Mouse (Mus musculus): ENCODE measurements around the gene Snx32.
"Not testable (repeated sequence)": the region's sequence is repeated elsewhere in the genome, so short reads cannot be mapped to it uniquely, and the experiment has no call there.

Gene Snx32

DNA sequence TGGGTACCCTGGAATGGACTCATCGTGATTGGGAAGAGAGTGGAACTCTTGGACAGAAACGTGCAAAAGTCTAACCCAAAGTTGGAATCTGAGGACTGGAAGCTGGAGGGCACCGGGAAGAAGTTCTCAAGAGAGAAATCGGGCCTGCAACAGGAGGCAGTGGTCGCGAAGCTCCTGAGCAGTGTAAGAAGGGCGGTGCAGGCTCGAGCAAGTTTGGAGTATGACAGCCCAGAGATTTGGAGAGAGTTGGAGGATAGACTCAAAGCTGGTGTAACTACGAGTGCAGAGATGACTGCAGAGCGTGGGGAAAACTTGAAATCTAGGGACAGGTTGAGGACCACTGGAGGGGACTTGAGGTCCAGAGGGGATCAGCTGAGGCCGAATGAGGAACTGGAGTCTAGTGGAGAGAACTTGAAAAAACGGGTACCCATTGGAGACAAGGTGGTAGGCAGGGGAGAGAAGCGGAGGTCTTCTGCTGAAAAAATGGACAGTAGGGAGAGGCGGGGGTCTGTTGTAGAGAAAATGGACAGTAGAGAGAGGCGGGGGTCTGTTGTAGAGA is 815 bp upstream of the Snx32 start:
- no peak for DNase-seq

DNA sequence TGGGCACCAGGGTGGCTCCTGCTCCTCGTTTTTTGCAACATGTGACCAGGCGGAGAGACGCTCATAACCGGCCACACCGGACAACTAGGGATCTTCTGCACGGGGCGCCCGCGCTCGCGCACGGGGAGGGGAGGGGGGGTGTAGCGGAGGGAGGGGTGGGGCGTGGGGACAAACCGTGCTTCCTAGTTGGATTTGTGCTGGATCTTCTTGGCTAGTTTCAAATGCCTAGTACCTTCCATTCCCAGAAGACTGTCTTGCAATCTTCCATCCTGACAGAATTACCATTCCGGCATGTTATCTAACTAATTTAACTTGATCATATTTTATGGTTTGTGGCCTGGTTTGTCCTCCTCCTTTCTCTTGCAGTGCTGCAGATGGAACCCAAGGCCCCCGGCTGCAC is 6.7 kb downstream of the Snx32 start, which contains the start of gene 1700020D05Rik:
Gene 1700020D05Rik (minus strand): TSS at position 101 of the 400 bp plus-strand sequence.
- no peak for DNase-seq

DNA sequence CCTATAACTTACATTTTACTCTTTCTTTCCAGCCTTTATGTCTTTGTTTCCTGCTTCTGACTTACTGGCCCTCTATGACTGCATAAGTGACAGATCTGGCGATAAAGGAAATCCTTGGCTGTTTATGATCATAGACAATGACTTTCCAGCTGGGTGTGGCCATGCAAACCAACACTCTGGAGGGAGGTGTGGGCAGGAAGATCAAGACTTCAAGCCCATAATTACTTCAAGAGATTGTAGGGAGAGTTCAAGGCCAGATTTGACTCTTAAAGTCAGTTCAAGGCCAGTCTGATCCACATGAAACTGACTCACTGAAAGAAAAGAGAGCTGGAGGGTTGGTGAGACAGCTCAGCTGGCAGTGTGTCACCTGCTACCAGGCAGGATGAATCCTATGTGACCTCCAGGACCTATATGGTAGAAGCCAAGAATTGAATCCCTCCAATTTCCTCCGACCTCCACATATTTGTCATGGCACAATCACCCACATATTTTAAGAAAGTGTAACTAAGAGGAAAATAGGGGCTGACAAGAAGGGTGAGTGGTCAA is 9.9 kb downstream of the Snx32 start:
- no peak for DNase-seq

DNA sequence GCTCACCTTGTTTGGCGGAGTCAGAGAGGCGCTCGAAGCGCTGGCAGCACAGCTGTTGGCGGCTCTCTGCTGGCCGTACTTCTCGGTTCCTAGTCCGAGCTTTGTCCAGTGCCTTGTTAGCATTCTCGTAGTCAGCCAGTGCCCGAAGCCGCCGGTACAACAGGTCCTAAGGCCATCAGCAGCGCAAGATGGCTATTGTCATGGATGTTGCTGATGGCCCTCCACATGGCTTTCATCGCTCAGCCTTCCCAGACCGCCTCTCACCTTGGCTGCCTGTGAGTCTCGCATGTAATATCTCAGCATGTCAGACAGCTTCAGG is 14.3 kb downstream of the Snx32 start:
- no peak for DNase-seq

DNA sequence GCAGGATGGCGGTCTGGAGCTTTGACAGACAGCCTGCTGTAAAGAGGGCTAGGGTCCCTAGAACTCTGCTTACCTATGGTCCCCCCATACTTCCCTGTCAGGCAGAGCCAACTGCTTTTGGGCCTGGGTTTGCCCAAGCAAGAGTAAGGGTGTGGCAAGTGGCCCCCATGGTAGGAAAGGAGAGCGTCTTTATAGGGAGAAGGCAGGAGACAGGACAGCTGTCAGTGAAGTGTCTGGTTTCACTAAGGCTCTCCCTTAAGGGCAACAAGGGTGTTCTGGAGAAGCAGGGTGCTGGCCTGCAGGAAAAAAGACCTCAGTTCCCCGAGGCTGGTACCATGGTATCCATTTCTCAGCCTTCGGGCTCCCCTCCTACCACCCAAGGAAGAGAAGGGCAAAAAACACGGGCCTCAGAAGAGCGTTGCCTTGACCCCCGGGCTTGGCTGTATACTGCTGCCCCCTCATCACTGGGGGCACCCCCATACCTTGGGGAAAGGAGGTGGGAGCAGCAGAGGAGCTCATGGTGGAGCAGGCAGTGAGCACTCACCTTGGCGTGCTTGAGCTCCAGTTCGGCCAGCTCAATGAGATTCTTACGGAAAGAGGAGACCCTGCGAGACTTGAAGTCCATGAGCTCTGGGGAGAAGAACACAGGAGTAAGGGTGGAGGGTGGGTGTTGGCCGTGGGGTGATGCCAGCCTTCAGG is 14.8 kb downstream of the Snx32 start:
- no peak for DNase-seq

DNA sequence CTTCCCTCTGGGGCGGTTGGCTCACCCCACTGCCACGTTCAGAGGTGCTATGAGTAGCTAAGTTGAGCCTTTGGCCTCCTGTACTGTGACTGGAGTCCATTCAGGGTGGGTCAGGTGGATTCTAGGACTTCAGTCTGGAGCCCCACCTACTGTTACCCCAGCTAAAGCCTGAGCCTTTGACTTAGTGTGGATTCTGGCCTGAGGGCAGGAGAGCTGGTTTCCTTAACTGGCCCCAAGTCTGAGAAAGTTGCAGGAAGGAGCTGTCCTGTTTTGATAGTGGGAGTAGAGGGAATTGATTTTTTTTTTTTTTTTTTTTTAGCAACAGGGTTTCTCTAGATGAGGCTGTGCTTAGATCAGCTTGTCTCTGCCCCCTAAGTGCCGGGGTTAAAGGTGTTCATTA is 16.0 kb downstream of the Snx32 start:
- no peak for DNase-seq

DNA sequence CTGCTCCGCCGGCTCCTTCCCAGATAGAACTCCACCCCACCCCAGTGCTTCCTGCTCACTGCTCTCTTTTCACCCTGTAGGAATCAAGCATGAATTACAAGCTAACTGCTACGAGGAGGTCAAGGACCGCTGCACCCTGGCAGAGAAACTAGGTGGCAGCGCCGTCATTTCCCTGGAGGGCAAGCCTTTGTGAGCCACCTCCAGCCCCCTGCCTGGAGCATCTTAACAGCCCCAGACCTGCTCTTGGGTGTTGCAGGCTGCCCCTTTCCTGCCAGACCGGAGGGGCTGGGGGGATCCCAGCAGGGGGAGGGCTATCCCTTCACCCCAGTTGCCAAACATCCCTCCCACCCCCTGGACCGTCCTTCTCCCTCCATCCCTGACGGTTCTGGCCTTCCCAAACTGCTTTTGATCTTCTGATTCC is 17.0 kb downstream of the Snx32 start:
- not testable (repeated sequence) for DNase-seq

DNA sequence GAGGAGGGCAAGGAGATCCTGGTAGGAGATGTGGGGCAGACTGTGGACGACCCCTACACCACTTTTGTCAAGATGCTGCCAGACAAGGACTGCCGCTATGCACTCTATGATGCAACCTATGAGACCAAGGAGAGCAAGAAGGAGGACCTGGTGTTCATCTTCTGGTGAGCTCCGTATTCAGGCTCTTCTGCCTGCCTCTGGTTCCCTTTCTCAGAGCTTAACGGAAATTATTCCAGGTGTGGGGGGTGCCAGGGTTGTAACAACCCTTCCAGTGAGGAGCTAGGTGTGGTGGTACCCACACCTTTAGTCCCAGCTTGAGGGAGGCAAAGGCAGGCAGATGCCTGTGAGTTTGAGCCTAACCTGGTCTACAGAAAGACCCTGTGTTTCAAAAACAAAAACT is 17.7 kb downstream of the Snx32 start:
- DNase-seq: no peak

DNA sequence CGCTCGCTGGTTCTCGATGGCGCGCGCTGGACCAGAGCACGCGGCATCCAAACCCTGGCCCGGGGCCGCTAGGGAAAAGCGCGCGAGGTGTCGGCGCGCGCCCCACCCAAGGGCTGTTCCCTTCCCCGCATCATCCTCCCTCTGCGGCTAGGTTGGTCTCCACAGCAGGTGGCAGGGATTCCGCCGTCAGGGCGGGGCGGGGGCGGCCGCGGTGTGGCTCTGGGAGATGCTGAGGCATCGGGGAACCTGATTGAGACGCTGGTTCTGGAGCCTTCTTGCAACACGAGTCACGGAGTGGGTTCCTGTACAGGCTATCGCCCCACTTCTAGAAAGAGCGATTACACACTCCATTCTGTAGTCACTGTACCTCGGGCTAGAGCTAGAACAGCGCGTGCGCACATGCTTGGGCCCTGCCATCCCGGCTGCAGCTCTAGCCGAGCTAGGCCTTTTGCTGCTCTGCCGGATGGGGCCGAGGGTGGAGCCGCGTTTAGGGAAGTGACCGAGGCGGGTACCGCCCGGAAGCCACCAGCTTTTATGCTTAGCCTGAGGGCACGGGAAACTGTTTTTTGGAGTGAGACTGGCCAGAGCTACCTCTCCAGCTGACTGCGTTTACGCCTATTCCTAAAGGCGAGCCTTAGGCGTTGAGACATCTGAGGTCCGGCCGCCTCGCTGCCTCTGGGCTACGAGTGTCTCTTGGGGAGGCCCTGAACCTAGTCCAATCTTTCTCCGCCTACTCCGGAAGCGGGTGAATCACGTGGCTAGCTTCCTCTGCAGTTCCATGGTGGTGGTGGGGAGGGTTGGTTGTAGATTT is 19.2 kb downstream of the Snx32 start:
- DNase-seq: peak; percentile 86

DNA sequence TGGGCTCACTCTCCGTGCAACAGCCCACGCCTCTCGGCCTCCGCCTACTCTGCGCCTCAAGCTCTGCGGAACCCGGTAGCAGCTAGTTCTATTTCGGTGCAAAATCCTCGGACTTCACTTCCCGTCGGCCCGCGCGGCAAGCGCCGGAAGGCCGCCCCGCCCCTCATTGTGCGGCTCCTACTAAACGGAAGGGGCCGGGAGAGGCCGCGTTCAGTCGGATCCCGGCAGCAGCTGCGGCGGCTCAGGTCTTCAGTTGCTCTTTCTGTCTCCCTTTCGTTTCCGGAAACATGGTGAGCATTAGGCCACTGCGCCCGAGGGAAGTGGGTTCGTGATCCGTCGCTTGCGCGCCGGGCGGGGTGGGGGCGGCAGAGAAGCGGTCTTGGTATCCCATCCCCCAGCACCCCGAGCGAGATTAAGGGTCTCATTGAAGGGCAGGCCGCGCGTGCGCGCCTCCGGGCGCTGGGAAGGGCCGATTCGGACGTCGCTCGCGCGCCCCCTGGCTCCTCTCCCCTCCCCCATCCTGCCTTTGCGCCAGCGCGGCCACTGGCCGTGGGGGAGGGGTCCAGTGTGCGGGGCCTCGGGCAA is 19.9 kb downstream of the Snx32 start, which contains the start of gene Cfl1:
Gene Cfl1 (plus strand): TSS at position 143 of the 585 bp plus-strand sequence.
- DNase-seq: peak; percentile 95

DNA sequence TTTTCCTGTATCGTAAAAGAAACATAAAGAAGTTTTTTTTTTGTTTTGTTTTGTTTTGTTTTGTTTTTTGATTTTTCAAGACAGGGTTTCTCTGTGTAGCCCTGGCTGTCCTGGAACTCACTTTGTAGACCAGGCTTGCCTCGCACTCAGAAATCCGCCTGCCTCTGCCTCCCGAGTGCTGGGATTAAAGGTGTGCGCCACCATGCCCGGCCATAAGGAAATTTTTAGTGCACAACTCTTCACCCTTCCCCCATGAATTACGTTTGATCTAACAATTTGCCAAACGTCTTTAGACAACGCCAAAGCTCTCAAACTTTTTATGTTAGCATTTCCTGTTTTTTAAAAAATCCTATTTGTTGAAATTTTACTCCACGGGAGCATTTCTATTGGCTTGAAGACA is 20.6 kb downstream of the Snx32 start:
- DNase-seq: not testable (repeated sequence)

DNA sequence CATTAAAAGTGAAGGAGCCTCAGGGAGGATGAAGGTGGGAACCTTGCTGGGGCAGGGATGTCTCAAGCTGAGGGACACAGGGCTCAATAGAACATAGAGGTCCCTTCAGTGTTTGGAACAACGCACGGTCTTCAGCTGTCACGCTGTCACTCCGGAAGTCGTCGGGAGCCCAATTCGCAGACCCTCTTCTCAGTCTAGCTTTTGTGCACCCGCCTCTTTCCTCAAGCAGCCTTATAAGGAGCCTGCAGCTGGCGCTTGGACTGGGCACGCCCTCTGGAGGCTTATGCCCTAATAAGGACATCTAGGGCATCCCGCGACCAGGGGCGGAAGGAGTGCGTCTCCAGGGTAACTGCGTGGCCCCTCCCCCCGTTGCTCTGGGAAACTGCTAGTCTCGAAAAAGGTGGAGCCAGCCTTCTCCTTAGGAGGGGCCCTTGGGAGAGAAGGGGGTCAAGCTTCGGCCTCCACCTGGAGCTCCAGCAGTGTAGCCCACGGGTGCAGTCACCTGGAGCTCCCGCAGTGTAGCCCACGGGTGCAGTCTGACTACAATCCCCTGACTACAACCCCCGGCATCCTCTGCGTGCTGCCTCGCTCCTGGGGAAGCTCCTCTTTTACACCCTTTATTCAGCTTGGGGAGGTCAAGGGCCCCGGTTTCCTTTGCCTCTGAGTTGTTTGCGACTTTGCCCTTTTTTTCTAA is 21.3 kb downstream of the Snx32 start:
- peak; percentile 96 for DNase-seq

DNA sequence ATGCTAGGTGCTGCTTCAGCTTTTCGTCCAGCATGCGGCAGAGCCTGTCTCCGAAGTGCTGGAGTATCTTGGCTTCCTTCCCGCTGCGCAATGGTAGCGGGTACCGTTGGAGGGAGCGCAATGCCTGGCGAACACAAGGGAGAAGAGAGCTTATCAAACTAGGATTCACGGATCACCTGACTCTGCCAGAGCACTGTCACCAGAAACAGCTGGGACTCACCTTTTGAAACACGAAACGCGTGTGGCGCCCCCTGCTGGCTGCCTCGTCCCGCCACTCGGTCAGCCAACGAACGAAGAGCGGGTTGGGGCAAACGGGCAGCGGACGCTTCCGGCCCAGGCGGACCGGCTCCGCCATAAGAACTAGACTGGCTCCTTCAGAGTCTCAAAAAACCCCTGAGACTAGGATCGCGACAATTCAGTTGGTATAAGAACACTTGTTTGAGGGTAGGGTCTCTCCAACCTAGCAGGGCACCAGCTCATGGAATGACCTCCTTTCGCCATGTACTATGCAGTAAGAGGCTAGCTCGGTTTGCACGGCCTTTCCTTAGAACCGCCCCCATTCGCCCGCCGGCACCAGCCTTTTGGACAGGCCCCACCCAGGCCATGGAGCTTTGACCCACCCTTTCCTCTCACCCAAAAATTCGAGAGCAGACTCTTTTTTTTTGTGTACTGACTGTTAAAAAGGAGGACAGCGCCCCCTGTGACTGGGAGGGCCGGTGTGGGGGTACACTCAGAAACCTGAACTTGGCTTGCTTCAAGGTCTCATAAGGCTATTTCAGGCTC is 22.4 kb downstream of the Snx32 start, which contains the start of gene Mus81:
Gene Mus81 (minus strand): TSS at position 635 of the 783 bp plus-strand sequence.
- DNase-seq: peak; percentile 89

DNA sequence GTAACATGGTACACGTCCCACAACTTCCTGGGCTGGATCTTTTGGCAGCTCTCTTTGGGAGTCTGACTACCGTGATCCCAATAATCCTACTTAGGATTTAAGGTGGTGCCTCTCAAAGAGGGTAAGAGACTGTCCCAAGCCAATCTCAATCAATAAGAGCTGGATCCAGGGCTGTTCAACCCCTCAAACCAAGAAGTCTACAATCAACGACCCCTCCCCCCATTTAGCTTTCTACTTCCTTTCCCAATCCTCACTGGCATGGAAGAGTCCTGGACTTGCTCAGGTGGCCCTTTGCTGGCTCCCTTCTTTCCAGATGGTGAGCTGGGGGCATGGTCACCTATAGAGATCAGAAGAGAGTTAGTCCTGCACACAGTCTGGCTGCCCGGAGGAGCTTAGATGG is 23.6 kb downstream of the Snx32 start:
- DNase-seq: no peak

DNA sequence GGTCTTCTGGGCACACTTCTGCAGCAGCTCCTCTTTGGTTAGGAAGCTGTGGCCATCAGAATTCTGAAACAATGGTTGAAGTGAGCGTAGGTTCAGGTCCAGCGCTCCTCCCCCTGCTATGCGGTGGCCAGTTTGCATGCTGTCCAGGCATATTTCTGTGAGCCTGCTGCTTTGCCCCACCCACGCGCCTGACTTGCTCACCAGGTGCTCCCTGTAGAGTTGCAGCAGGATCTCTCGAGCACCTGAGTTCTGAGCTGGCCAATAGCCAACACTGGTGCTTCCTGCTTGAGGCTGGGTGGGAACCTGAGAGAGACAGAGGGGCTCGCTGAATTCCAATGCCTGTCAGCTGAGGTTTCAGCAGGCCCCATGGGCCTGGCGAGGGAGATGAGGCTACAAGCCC is 24.1 kb downstream of the Snx32 start:
- DNase-seq: no peak

DNA sequence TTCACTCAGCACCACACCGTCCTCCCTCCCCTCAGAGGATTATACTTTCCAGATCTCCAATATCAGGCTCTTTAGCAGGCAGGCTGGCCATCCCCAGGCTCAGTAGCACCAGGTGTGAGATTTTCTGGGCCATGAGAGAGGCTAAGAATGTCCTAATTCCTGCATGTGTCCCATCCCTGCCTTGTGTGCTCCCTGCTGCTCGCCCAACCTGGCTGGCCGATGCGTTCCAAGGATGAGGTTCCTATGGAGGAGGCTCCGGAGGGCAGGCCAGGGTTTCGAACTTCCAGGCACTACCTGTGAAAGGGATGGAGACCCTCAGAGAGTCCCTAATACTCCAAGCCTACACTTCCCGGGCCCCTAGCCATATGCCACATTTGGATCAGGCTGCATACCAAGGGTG is 24.5 kb downstream of the Snx32 start:
- DNase-seq: no peak

DNA sequence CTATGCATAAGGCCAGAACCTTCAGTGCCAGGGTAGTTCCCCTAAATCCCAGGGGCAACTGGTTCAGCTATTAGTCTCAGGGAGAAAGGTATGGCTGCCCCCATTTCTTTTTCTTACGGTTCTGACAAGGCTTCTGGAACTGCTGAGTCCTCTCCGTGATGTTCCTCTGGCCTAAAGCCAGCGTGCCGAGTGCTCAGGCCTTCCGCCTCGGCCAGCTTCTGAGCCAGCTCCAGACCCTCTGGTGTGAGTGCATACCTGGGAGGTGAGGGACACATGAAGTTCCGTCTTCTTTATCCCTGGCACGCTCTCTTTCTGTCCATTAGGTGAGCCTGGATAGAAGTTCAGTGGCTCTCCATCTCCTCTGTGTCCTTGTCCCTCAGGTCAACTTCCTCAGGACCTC is 25.0 kb downstream of the Snx32 start:
- no peak for DNase-seq

DNA sequence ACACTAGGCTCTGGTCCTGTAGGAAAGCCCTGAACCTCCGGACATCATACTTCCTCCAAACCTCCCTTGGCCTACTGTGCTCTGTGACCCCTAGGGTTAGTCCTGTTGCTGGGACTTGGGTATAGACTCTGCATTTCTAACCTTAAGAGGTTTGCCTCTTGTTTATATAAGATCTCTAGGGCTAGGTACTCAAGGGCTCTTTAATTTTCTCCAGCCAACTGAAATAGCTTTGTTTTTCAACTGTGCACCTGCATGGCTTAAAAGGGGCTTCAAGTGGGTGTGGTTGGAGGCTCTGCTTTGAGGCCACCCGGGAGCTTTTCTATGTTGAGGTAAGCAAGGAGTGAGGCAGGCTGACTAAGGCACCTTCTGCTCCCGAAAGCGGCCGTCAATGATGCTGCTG is 25.8 kb downstream of the Snx32 start:
- DNase-seq: no peak

DNA sequence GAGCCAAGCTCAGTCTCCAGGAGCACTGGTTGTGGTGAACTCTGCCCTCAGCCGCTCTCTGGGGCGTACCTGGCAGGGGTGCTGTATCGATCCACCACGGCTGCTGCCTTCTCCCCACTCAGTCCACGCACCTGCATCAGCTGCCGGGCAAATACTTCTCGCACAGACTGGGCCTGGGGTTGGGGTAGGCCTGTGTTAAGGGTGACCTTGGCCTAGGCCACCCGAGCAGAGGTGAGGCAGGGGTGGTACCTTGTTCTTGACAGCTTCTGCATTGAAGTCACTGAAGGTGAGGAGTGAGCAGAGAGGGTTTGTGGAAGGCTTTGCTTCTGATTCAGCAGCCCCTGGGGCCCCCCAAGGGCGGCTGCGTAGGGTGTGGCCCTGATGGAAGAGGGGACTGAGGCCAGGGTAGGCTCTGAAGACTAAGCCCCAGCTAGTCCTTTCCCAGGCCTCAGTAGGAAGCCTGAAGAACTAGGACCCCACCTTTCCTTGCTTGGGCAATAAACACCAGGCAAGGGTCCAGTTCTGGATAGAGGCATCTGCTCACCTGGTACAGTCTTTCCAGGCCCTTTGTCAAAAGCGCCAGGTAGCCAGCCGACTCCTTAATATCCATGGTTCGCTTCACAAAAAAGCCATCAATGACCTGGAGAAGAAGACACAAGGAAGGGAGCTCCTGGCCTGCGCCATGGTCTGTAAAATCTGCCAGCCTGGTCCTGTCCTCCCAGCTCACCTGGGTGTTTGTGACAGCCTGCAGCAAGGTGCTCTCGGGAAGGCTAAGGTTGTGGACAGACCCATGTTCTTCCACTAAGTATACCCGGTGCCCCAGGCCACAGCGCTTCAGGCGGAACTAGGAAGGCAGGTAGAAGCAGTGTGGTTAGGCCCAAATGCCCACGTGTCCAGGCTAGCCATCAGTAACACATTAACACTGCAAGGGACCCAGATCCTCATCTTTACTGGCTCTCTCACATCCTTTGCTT is 26.7 kb downstream of the Snx32 start:
- DNase-seq: no peak

DNA sequence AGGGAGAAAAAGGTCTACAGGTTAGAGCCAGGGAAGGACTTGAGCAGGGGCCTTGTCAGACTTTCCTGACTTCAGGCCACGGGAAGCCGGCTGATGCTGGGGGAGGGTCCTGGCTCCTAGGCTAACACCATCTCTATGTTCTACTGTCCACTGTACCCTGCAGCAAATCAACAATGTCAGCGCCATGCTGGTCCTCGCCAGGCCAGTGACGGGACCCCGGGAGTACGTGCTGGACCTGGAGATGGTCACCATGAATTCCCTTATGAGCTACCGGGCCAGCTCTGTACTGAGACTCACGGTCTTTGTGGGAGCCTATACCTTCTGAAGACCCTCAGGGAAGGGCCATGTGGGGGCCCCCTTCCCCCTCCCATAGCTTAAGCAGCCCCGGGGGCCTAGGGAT is 28.9 kb downstream of the Snx32 start:
- DNase-seq: no peak

DNA sequence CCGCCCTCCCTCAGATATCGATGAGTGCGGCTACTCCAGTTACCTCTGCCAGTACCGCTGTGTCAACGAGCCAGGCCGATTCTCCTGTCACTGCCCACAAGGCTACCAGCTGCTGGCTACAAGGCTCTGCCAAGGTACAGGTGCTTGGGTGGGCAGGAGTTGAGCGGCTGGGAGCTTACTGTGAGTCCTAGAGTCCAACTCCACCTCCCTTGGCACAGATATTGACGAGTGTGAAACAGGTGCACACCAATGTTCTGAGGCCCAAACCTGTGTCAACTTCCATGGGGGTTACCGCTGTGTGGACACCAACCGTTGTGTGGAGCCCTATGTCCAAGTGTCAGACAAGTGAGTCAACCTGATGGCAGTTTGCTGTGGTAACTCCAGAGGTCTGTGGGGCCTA is 30.3 kb downstream of the Snx32 start:
- DNase-seq: no peak
